Mouse (Mus musculus): ENCODE measurements around the gene Ppp2r5a. TPM values are rescaled to one million over a fixed set of nuclear protein-coding genes. Genes with fewer than 3 reads are reported as not detected.

The Ppp2r5a gene
- polyA plus RNA-seq, 1 experiment from 2014 or later: 43.4 TPM

- Histone ChIP-seq H3K4me1 (ENCODE audit: control insufficient read depth, insufficient read depth, low read length) (peaks cover 9% of the 10 kb centered on the region; the same call in 1 of the 2 replicates), H3K36me3 (ENCODE audit: control insufficient read depth, insufficient read depth, low read length) (no peaks in the 10 kb centered on the region), H3K9ac (ENCODE audit: low read depth, low read length) (peak overlapping the region; percentile 77), H3K4me2 (peak overlapping the region; percentile 65), H3K27ac (ENCODE audit: low read depth, low read length) (peak overlapping the region; percentile 57; the same call in 1 of the 2 replicates), H3K9me3 (replicated peaks; ENCODE audit: control insufficient read depth, low read length) (no peaks in the 10 kb centered on the region), H3K4me3 (ENCODE audit: low read depth, low read length) (peak overlapping the region; percentile 60), H3K27me3 (ENCODE audit: control insufficient read depth, insufficient read depth, low read length) (no peaks in the 10 kb centered on the region)
- ATAC-seq (replicated peaks; ENCODE audit: insufficient number of reproducible peaks, low FRiP score, low TSS enrichment): peak; percentile 91
- under 1% methylated on average over 14 of the region's 14 CpGs for WGBS (ENCODE audit: insufficient replicate concordance)
Observed at GRCm38 (mm10) chr1:191312513-191312941, 90.5 kb downstream of the Ppp2r5a start.

GRCm38 (mm10) chr1:191311296-191311898, 91.7 kb downstream of the Ppp2r5a start:
- Histone ChIP-seq H3K27ac (ENCODE audit: low read depth, low read length) (no peak overlapping the region), H3K4me3 (ENCODE audit: low read depth, low read length) (no peak overlapping the region), H3K4me1 (ENCODE audit: control insufficient read depth, insufficient read depth, low read length) (peaks cover 4% of the 10 kb centered on the region; the same call in 1 of the 2 replicates), H3K4me2 (no peak overlapping the region), H3K9ac (ENCODE audit: low read depth, low read length) (no peak overlapping the region), H3K27me3 (ENCODE audit: control insufficient read depth, insufficient read depth, low read length) (no peaks in the 10 kb centered on the region), H3K36me3 (ENCODE audit: control insufficient read depth, insufficient read depth, low read length) (no peaks in the 10 kb centered on the region), H3K9me3 (replicated peaks; ENCODE audit: control insufficient read depth, low read length) (no peaks in the 10 kb centered on the region)
- 65% methylated on average over 4 of the region's 4 CpGs for WGBS (ENCODE audit: insufficient replicate concordance)
- no peak for ATAC-seq (replicated peaks; ENCODE audit: insufficient number of reproducible peaks, low FRiP score, low TSS enrichment)

GRCm38 (mm10) chr1:191307766-191308455, 95.2 kb downstream of the Ppp2r5a start:
- Histone ChIP-seq H3K36me3 (ENCODE audit: control insufficient read depth, insufficient read depth, low read length) (no peaks in the 10 kb centered on the region), H3K9ac (ENCODE audit: low read depth, low read length) (no peak overlapping the region), H3K27ac (ENCODE audit: low read depth, low read length) (no peak overlapping the region), H3K4me2 (no peak overlapping the region), H3K4me3 (ENCODE audit: low read depth, low read length) (no peak overlapping the region), H3K4me1 (ENCODE audit: control insufficient read depth, insufficient read depth, low read length) (peaks cover under 1% of the 10 kb centered on the region; the same call in 1 of the 2 replicates), H3K27me3 (ENCODE audit: control insufficient read depth, insufficient read depth, low read length) (no peaks in the 10 kb centered on the region), H3K9me3 (replicated peaks; ENCODE audit: control insufficient read depth, low read length) (no peaks in the 10 kb centered on the region)
- ATAC-seq (replicated peaks; ENCODE audit: insufficient number of reproducible peaks, low FRiP score, low TSS enrichment): no peak
- WGBS (ENCODE audit: insufficient replicate concordance): 83% methylated on average over 9 of the region's 9 CpGs

- Histone ChIP-seq H3K4me1 (ENCODE audit: control insufficient read depth, insufficient read depth, low read length) (0 out of 2 replicates have a peak, but pooled peaks cover 3% of the 10 kb centered on the region), H3K9ac (ENCODE audit: low read depth, low read length) (no peak overlapping the region), H3K27me3 (ENCODE audit: control insufficient read depth, insufficient read depth, low read length) (no peaks in the 10 kb centered on the region), H3K36me3 (ENCODE audit: control insufficient read depth, insufficient read depth, low read length) (no peaks in the 10 kb centered on the region), H3K4me2 (no peak overlapping the region), H3K27ac (ENCODE audit: low read depth, low read length) (no peak overlapping the region), H3K9me3 (replicated peaks; ENCODE audit: control insufficient read depth, low read length) (no peaks in the 10 kb centered on the region), H3K4me3 (ENCODE audit: low read depth, low read length) (no peak overlapping the region)
- WGBS (ENCODE audit: insufficient replicate concordance): 80% methylated on average over 9 of the region's 9 CpGs
- no peak for ATAC-seq (replicated peaks; ENCODE audit: insufficient number of reproducible peaks, low FRiP score, low TSS enrichment)
Observed at GRCm38 (mm10) chr1:191306316-191306715, 96.8 kb downstream of the Ppp2r5a start.

- WGBS (ENCODE audit: insufficient replicate concordance): 74% methylated on average over 7 of the region's 7 CpGs
Observed at GRCm38 (mm10) chr1:191305610-191306009, 97.5 kb downstream of the Ppp2r5a start.

GRCm38 (mm10) chr1:191304216-191304615, 98.9 kb downstream of the Ppp2r5a start:
- no peak for ATAC-seq (replicated peaks; ENCODE audit: insufficient number of reproducible peaks, low FRiP score, low TSS enrichment)
- Histone ChIP-seq H3K4me2 (no peak overlapping the region), H3K27me3 (ENCODE audit: control insufficient read depth, insufficient read depth, low read length) (no peaks in the 10 kb centered on the region), H3K4me3 (ENCODE audit: low read depth, low read length) (no peak overlapping the region), H3K9ac (ENCODE audit: low read depth, low read length) (0 out of 2 replicates have a peak overlapping the region, but pooled peaks have one; percentile 22), H3K4me1 (ENCODE audit: control insufficient read depth, insufficient read depth, low read length) (peaks cover 6% of the 10 kb centered on the region; the same call in 1 of the 2 replicates), H3K9me3 (replicated peaks; ENCODE audit: control insufficient read depth, low read length) (no peaks in the 10 kb centered on the region), H3K27ac (ENCODE audit: low read depth, low read length) (no peak overlapping the region), H3K36me3 (ENCODE audit: control insufficient read depth, insufficient read depth, low read length) (no peaks in the 10 kb centered on the region)
- 61% methylated on average over 6 of the region's 6 CpGs for WGBS (ENCODE audit: insufficient replicate concordance)

More at GRCm38 (mm10) chr1:191305610-191306009, 97.5 kb downstream of the Ppp2r5a start:
- Histone ChIP-seq H3K9ac (ENCODE audit: low read depth, low read length) (no peak overlapping the region), H3K4me3 (ENCODE audit: low read depth, low read length) (no peak overlapping the region), H3K4me2 (no peak overlapping the region), H3K9me3 (replicated peaks; ENCODE audit: control insufficient read depth, low read length) (no peaks in the 10 kb centered on the region), H3K4me1 (ENCODE audit: control insufficient read depth, insufficient read depth, low read length) (0 out of 2 replicates have a peak, but pooled peaks cover 3% of the 10 kb centered on the region), H3K36me3 (ENCODE audit: control insufficient read depth, insufficient read depth, low read length) (no peaks in the 10 kb centered on the region), H3K27ac (ENCODE audit: low read depth, low read length) (no peak overlapping the region), H3K27me3 (ENCODE audit: control insufficient read depth, insufficient read depth, low read length) (no peaks in the 10 kb centered on the region)
- no peak for ATAC-seq (replicated peaks; ENCODE audit: insufficient number of reproducible peaks, low FRiP score, low TSS enrichment)

- 70% methylated on average over 3 of the region's 3 CpGs for WGBS (ENCODE audit: insufficient replicate concordance)
- H3K9ac ChIP-seq (ENCODE audit: low read depth, low read length): no peak overlapping the region
- H3K4me2 ChIP-seq: no peak overlapping the region
Observed at GRCm38 (mm10) chr1:191303736-191304135, 99.3 kb downstream of the Ppp2r5a start.

More at GRCm38 (mm10) chr1:191303736-191304135, 99.3 kb downstream of the Ppp2r5a start:
- H3K9me3 ChIP-seq (replicated peaks; ENCODE audit: control insufficient read depth, low read length): no peaks in the 10 kb centered on the region
- ATAC-seq (replicated peaks; ENCODE audit: insufficient number of reproducible peaks, low FRiP score, low TSS enrichment): no peak
- H3K27ac ChIP-seq (ENCODE audit: low read depth, low read length): no peak overlapping the region
- peaks cover 10% of the 10 kb centered on the region for H3K4me1 ChIP-seq (ENCODE audit: control insufficient read depth, insufficient read depth, low read length)
- no peaks in the 10 kb centered on the region for H3K36me3 ChIP-seq (ENCODE audit: control insufficient read depth, insufficient read depth, low read length)
- no peaks in the 10 kb centered on the region for H3K27me3 ChIP-seq (ENCODE audit: control insufficient read depth, insufficient read depth, low read length)
- no peak overlapping the region for H3K4me3 ChIP-seq (ENCODE audit: low read depth, low read length)

All from heart, embryonic 11.5 days (tissue).